Mouse (Mus musculus): Measurements from ENCODE around the gene Mthfs.
"Not testable (repeated sequence)": the region's sequence is repeated elsewhere in the genome, so short reads cannot be mapped to it uniquely, and the experiment has no call there.

The Mthfs gene

DNA sequence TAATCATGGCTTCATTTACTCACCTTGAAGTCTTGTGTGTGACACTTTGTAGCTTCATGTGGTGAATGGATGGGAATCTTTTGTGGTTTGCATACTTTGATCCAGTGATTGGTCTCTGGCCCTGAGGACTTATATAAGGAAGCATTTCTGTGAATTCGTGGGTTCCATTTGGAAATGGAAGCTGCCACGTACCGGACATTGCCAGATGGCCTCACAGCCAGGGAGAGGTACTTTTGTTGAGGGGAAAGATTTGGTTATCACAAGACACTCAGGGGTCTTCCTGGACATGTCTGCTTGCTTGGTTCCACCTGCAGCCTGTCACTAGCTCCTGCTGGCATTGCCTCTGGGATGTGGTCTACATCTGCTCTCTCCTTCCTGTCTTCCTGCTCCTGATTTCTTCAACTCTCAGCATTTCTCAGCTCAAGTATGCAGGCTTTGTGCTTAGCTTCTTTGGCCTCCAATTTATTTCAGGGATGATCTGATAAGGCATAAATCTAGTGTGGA, 30.1 kb downstream of the Mthfs start:
- not testable (repeated sequence) for DNase-seq (ENCODE audit: low spot score)

- DNase-seq (ENCODE audit: low spot score) = no peak
Observed at GRCm38 (mm10) chr9:89253400-89253799, 42.9 kb downstream of the Mthfs start.

DNA sequence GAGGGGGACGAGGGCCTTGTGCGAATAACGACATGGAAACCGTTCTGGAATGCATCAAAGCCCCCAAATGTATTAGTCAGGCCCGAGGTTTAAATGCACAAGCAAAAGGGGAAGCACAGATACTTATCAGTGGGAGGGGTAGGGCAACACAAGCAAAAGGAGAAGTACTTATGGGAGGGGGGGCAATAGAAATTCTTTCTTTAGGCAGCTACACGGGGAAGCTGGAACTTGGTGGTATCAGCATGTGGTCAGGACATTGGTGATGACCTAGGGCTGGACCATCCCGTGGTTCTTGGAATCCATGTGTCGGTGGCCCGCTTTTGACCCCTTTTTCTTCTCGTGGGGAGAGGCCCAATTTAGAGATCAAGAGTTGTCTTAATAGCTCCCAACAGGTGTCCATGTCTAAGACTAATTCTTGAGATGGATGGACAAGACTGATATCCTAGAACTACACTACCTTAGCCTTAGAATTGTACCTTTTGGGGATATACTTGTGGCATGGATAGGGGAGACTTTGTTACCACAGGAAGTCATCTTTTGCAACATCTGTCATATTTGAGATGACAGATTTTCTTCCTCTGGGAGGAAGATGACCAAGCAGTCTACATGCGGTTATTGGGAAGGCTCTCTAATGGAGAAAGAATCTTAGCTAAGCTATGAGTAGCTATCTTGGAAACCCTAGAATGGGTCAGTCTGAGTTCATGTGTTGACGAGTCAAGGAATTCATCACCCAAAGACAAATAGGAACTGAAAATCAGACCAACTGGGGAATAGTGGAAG, 46.3 kb downstream of the Mthfs start:
- no peak for DNase-seq (ENCODE audit: low spot score)

DNA sequence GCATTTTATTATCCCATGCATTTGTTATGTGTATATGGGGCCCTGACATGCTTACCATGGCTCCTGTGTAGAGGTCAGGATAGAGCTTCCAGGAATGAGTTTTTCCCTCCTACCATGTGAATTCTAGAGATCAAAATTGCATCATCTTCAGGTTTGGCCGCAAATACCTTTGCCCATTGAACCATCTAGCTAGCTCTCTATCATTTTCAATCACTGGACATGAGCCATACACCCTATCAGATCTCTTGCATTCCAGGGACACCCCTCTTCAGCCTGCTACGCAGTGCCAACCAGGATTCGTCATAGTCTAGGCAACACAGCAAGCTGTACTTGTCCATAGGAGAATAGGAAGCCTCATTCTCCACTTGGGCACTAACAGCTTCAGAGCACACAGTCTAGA, 53.5 kb downstream of the Mthfs start:
- DNase-seq (ENCODE audit: low spot score) = no peak

DNA sequence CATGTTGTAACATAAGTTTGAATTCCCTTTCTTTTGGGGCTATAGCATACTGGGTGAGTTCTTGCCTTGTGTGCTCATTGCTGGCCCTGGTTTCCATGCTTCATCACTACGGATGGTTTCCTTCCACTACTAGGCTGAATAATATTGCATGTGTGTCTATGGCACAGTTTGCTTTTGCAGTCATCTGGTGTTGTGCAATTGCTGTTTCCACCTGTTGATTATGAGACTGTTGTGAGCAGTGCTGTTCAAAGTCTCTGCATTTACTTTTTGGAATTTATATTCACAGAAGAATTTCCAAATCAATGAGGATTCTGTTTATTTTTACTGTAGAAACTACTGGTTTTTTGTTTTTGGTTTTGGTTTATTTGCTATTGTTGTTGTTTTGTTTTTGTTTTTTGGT, 54.1 kb downstream of the Mthfs start:
- DNase-seq (ENCODE audit: low spot score) = no peak

GRCm38 (mm10) chr9:89267093-89267492, 56.6 kb downstream of the Mthfs start:
- DNase-seq (ENCODE audit: low spot score) = no peak

GRCm38 (mm10) chr9:89267572-89267971, 57.1 kb downstream of the Mthfs start:
- DNase-seq (ENCODE audit: low spot score) = no peak

DNA sequence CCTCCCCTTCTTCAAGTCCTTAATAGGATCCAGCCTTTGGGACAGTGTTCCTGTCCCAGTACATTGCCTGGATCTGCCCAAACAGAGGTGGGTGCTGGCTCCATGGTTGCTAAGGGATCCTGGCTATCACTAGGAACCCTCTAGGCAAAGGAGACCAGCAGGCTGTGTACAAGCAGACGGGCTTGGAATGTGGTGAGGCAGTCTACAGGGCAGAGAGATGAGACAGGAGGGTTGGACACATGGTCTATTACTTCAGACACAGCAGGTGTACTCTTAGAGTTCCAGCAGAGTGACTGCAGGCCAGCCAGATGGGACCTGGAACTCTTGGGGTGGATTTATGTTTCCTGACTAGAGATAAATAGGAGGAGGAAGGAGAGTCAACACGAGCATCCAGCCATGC, 59.9 kb downstream of the Mthfs start:
- DNase-seq (ENCODE audit: low spot score) = no peak

GRCm38 (mm10) chr9:89273766-89274165, 63.3 kb downstream of the Mthfs start:
- DNase-seq (ENCODE audit: low spot score) = no peak

- no peak for DNase-seq (ENCODE audit: low spot score)
Observed at GRCm38 (mm10) chr9:89278207-89278606, 67.7 kb downstream of the Mthfs start.

DNA sequence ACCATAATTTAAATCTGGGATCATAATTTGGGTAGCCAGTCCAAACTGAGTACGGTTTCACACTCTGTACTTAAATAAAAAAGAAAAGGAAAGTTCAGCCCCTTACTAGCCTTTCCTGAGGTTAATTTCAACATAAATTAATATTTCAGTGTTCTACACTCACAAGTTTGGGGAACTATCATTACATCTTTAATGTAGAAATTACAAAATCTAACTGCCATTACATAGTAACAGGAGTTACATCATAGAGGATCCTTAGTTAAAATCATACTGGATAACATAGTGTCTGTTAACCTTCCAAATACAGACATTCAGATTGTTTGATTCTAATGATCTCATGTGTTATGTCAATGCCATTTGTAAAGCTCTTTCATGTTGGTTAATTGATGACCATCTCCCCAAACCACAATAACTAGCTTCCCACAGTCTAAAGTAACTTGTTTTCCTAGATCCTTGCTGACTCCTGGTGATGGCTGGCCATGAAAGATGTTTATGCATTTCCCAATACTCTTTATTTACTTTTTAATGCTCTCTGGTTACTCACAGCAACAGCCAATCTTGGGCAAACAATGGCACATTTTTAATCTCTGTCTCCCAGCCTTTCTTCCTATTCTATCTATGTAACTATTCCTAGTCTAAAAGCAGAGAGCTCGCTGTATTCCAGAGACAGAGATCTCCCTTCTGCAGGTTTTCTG, 72.0 kb downstream of the Mthfs start:
- no peak for DNase-seq (ENCODE audit: low spot score)

- DNase-seq (ENCODE audit: low spot score) = no peak
Observed at GRCm38 (mm10) chr9:89288037-89288436, 77.6 kb downstream of the Mthfs start.

- no peak for DNase-seq (ENCODE audit: low spot score)
Observed at GRCm38 (mm10) chr9:89293364-89293763, 82.9 kb downstream of the Mthfs start.

DNA sequence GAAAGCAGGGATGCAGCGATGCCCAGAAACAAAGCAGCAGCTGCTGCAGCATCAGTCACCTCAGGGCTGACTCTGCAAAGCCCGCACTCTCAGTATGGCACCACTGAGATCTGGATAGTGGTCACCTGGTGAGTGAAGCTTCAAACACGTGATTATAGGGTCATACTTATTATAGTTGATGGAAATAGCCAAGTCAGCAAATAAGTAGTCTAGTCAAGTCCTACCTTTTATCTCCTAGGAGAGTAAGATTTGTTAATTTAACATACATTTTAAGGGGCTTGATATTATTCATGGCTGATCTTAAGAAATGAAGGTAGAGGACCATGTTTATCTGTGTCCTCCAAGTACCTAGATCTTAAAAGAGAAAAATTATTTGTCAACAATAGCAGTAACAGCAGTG, 83.6 kb downstream of the Mthfs start:
- no peak for DNase-seq (ENCODE audit: low spot score)

DNA sequence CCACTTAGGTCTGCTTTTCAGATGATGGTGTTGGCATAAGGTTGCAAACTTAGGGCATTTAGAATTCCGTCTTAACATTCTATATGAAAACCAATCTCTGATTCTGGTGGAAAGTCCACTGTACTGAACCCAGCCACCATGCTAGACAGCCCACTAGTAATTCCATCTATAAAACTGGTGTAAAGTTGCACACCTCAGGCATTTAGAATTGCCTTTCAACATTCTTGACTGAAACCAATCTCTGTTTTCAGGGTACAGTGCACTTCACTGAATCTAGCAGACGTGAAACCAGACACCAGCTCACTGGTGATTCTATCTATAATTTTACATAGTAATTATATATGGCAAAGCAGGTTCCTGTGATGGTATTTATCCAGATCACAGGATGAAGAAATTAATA, 95.2 kb downstream of the Mthfs start:
- no peak for DNase-seq (ENCODE audit: low spot score)

- no peak for DNase-seq (ENCODE audit: low spot score)
Observed at GRCm38 (mm10) chr9:89308357-89309194, 98.1 kb downstream of the Mthfs start.

DNA sequence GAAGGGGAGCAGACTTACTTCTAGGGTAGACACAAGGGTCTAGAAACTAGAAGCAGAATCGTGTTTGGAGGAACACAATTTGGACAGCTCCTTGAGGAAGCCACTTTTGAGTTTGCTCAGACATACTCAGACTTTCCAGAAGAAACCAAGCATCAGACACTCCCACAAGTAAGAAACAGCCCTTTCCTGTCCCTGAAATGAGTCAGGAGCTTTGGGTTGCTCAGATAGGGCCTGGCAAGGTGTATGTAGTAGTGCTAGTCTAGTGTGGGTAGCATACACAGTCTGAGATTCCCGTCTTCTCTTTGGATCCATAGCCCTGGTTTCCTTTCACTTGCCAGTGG, 98.7 kb downstream of the Mthfs start:
- no peak for DNase-seq (ENCODE audit: low spot score)

GRCm38 (mm10) chr9:89311649-89312048, 101.2 kb downstream of the Mthfs start:
- DNase-seq (ENCODE audit: low spot score) = no peak

DNA sequence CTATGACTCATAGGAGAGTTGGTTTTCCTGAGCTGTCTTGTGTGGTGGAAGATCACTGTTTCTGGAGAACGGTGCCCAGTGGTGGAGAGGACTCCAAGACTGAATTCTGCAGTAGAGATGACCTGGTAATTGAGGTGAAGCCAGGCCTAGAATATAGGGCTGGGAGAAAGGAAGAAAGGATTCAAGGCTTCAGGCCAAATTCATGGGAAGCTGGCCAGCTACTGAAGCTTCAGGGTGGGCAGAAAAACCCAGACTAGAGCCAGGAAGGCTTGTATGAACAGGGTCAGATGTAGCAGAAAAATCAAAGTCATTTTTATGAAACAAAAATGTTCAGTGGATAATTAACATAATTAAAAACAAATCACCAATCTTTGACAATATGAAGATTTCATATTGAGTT, 163.3 kb downstream of the Mthfs start:
- DNase-seq (ENCODE audit: low spot score) = no peak

GRCm38 (mm10) chr9:89374650-89375049, 164.2 kb downstream of the Mthfs start:
- DNase-seq (ENCODE audit: low spot score) = no peak

DNA sequence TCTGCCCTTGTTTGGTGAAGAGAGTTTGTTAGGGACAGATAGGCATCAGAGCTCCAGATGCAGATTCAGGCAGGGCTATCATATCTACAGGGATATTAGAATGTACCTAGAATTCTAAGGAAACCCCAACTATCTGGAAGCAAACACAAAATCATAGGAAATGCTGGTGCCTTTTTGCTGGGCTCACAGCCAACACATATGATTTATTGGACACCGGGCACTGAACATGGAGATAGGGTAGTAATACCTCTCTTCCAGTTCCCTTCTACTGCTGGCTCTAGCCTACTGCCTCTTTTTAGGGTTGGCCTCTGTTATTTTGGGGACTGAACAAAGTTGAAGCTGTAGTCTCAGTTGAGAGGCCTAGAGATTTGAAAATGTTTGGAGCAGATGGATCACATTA, 192.6 kb downstream of the Mthfs start:
- DNase-seq (ENCODE audit: low spot score) = no peak

All from adipocyte (in vitro differentiated cells).